Mouse (Mus musculus) megakaryocyte-erythroid progenitor cell, adult 5-6 weeks (primary cell): ENCODE measurements around the gene Atp5c1. TPM values are rescaled to one million over a fixed set of nuclear protein-coding genes. Genes with fewer than 3 reads are reported as not detected.

Experiments used
- ATAC-seq: replicated peaks from 2 replicates; pipeline ENCODE4 v1.8.0; 2016; ENCODE audit warnings: mild to moderate bottlenecking, inconsistent platforms; ENCODE audit not compliant: severe bottlenecking, poor library complexity, low FRiP score, low TSS enrichment
- total RNA-seq, 2 experiments: library from RNA; stranded (forward) in 1 of 2; stranded (reverse) in 1 of 2; fragments of 200-1000, 215-1000 nt in 1 of 2; fragments of >200 nt in 1 of 2; fragmentation: Nextera tagmentation in 1 of 2; gene quantifications; 2 replicates each; pipeline ENCODE4 v1.2.3; 2014 to 2017

The Atp5c1 gene
- total RNA-seq (2014; fragmentation: Nextera tagmentation) (449 and 461 TPM in 2 replicates), total RNA-seq (2017) (496 and 499 TPM in 2 replicates)

GRCm38 (mm10) chr2:10080310-10081010 is at the start of gene Atp5c1, which contains the start of gene Kin:
TSS of gene Atp5c1 (minus strand) at chr2:10080510.
TSS of gene Kin (plus strand) at chr2:10080593.
- peak; percentile 93 for ATAC-seq

GRCm38 (mm10) chr2:10128571-10128970 is 48.3 kb upstream of the Atp5c1 start:
- no peak for ATAC-seq

- ATAC-seq: no peak
Measured at GRCm38 (mm10) chr2:10127471-10127870, 47.2 kb upstream of the Atp5c1 start.

- ATAC-seq: no peak
Measured at GRCm38 (mm10) chr2:10126122-10126521, 45.8 kb upstream of the Atp5c1 start.

- no peak for ATAC-seq
Measured at GRCm38 (mm10) chr2:10121826-10122225, 41.5 kb upstream of the Atp5c1 start.

- no peak for ATAC-seq
Measured at GRCm38 (mm10) chr2:10119276-10119675, 39.0 kb upstream of the Atp5c1 start.

GRCm38 (mm10) chr2:10118751-10119150 is 38.4 kb upstream of the Atp5c1 start:
- ATAC-seq: no peak

- no peak for ATAC-seq
Measured at GRCm38 (mm10) chr2:10108535-10109189, 28.4 kb upstream of the Atp5c1 start.

- peak; percentile 92 for ATAC-seq
Measured at GRCm38 (mm10) chr2:10101180-10101579, 20.9 kb upstream of the Atp5c1 start.

GRCm38 (mm10) chr2:10100471-10100870 is 20.2 kb upstream of the Atp5c1 start:
- no peak for ATAC-seq

GRCm38 (mm10) chr2:10098598-10099215 is 18.4 kb upstream of the Atp5c1 start:
- peak; percentile 56; the same call in 1 of the 2 replicates for ATAC-seq

GRCm38 (mm10) chr2:10094327-10095100 is 14.2 kb upstream of the Atp5c1 start:
- ATAC-seq: no peak

- ATAC-seq: no peak
Measured at GRCm38 (mm10) chr2:10087256-10087850, 7.0 kb upstream of the Atp5c1 start.

GRCm38 (mm10) chr2:10082737-10083136 is 2.4 kb upstream of the Atp5c1 start:
- no peak for ATAC-seq

- peak; percentile 49 for ATAC-seq
Measured at GRCm38 (mm10) chr2:10081453-10082080, 1.3 kb upstream of the Atp5c1 start.

- no peak; the same call in 1 of the 2 replicates for ATAC-seq
Measured at GRCm38 (mm10) chr2:10079745-10080309, 483 bp downstream of the Atp5c1 start.

- ATAC-seq: no peak
Measured at GRCm38 (mm10) chr2:10076675-10077074, 3.6 kb downstream of the Atp5c1 start.

GRCm38 (mm10) chr2:10074470-10074869 is 5.8 kb downstream of the Atp5c1 start:
- ATAC-seq: no peak
